Mouse (Mus musculus) CD4-positive, CD25-positive, alpha-beta regulatory T cell, adult 2 months (primary cell): ENCODE measurements around the gene Rmdn2.

Experiments
- DNase-seq: peaks from one replicate; pipeline ENCODE4 v3.0.0-alpha.2; 2012; ENCODE audit warnings: low read depth, low spot score

Rmdn2 gene

GRCm38 (mm10) chr17:79615897-79616296 lies 4.2 kb downstream of the Rmdn2 start:
- DNase-seq, result peak; percentile 7

- peak; percentile 15 for DNase-seq
Measured at GRCm38 (mm10) chr17:79616621-79617020, 5.0 kb downstream of the Rmdn2 start.

- DNase-seq, result no peak
Measured at GRCm38 (mm10) chr17:79618455-79618854, 6.8 kb downstream of the Rmdn2 start.

- DNase-seq, result no peak
Measured at GRCm38 (mm10) chr17:79618984-79619383, 7.3 kb downstream of the Rmdn2 start.

GRCm38 (mm10) chr17:79622050-79622449 lies 10.4 kb downstream of the Rmdn2 start:
- DNase-seq, result no peak

- DNase-seq, result no peak
Measured at GRCm38 (mm10) chr17:79622574-79622973, 10.9 kb downstream of the Rmdn2 start.

- DNase-seq, result no peak
Measured at GRCm38 (mm10) chr17:79623841-79624240, 12.2 kb downstream of the Rmdn2 start.

GRCm38 (mm10) chr17:79626241-79626816 lies 14.7 kb downstream of the Rmdn2 start:
- DNase-seq, result no peak

GRCm38 (mm10) chr17:79649893-79650292 lies 38.2 kb downstream of the Rmdn2 start:
- no peak for DNase-seq

GRCm38 (mm10) chr17:79650297-79650696 lies 38.6 kb downstream of the Rmdn2 start:
- no peak for DNase-seq

- no peak for DNase-seq
Measured at GRCm38 (mm10) chr17:79653171-79653570, 41.5 kb downstream of the Rmdn2 start.

- DNase-seq, result no peak
Measured at GRCm38 (mm10) chr17:79654187-79654586, 42.5 kb downstream of the Rmdn2 start.

GRCm38 (mm10) chr17:79657785-79658184 lies 46.1 kb downstream of the Rmdn2 start:
- DNase-seq, result no peak

- DNase-seq, result no peak
Measured at GRCm38 (mm10) chr17:79658452-79658851, 46.8 kb downstream of the Rmdn2 start.

- no peak for DNase-seq
Measured at GRCm38 (mm10) chr17:79658863-79659262, 47.2 kb downstream of the Rmdn2 start.

- DNase-seq, result peak; percentile 73
Measured at GRCm38 (mm10) chr17:79661387-79661786, 49.7 kb downstream of the Rmdn2 start.

- no peak for DNase-seq
Measured at GRCm38 (mm10) chr17:79661848-79662247, 50.2 kb downstream of the Rmdn2 start.

- DNase-seq, result peak; percentile 68
Measured at GRCm38 (mm10) chr17:79663393-79664105, 51.9 kb downstream of the Rmdn2 start.

- DNase-seq, result no peak
Measured at GRCm38 (mm10) chr17:79664106-79664417, 52.4 kb downstream of the Rmdn2 start.

GRCm38 (mm10) chr17:79670837-79671236 lies 59.2 kb downstream of the Rmdn2 start:
- no peak for DNase-seq

- DNase-seq, result no peak
Measured at GRCm38 (mm10) chr17:79695106-79695505, 83.4 kb downstream of the Rmdn2 start.

- DNase-seq, result no peak
Measured at GRCm38 (mm10) chr17:79695541-79695940, 83.9 kb downstream of the Rmdn2 start.

- no peak for DNase-seq
Measured at GRCm38 (mm10) chr17:79699197-79699596, 87.5 kb downstream of the Rmdn2 start.

- DNase-seq, result no peak
Measured at GRCm38 (mm10) chr17:79700871-79701270, 89.2 kb downstream of the Rmdn2 start.
